Mouse (Mus musculus) retina, adult 2 months (tissue): ENCODE measurements around the gene Nr1h3.
"Not testable (repeated sequence)": the region's sequence is repeated elsewhere in the genome, so short reads cannot be mapped to it uniquely, and the experiment has no call there.

Experiments
- DNase-seq: peaks from one replicate; pipeline ENCODE4 v3.0.0-alpha.2; 2012; ENCODE audit warnings: low read depth, low spot score

The Nr1h3 gene

GRCm38 (mm10) chr2:91202222-91202971, at the start of gene Nr1h3, which contains the start of gene Acp2:
Gene Nr1h3, minus strand, starts transcription at chr2:91202834.
Gene Acp2, plus strand, starts transcription at chr2:91202885.
- DNase-seq = peak; percentile 78

- DNase-seq = no peak
These were observed 49.4 kb upstream of the Nr1h3 start for GRCm38 (mm10) chr2:91252001-91252400.

GRCm38 (mm10) chr2:91248366-91248765, 45.7 kb upstream of the Nr1h3 start:
- no peak for DNase-seq

- DNase-seq = no peak
These were observed 42.1 kb upstream of the Nr1h3 start for GRCm38 (mm10) chr2:91244557-91245228.

GRCm38 (mm10) chr2:91243416-91243815, 40.8 kb upstream of the Nr1h3 start:
- DNase-seq = no peak

- DNase-seq = no peak
These were observed 39.9 kb upstream of the Nr1h3 start for GRCm38 (mm10) chr2:91242547-91242946.

GRCm38 (mm10) chr2:91237511-91238080, 35.0 kb upstream of the Nr1h3 start:
- DNase-seq = not testable (repeated sequence)

- peak; percentile 97 for DNase-seq
These were observed 34.2 kb upstream of the Nr1h3 start, which contains the start of gene Ddb2 for GRCm38 (mm10) chr2:91236601-91237510. Gene Ddb2, minus strand, starts transcription at chr2:91236982.

GRCm38 (mm10) chr2:91229735-91230134, 27.1 kb upstream of the Nr1h3 start:
- no peak for DNase-seq

GRCm38 (mm10) chr2:91223614-91224013, 21.0 kb upstream of the Nr1h3 start:
- no peak for DNase-seq

GRCm38 (mm10) chr2:91220501-91220900, 17.9 kb upstream of the Nr1h3 start:
- DNase-seq = no peak

- DNase-seq = no peak
These were observed 14.4 kb upstream of the Nr1h3 start for GRCm38 (mm10) chr2:91217032-91217431.

GRCm38 (mm10) chr2:91213311-91213710, 10.7 kb upstream of the Nr1h3 start:
- DNase-seq = no peak

GRCm38 (mm10) chr2:91206254-91206775, 3.7 kb upstream of the Nr1h3 start:
- DNase-seq = no peak

- DNase-seq = no peak
These were observed 480 bp upstream of the Nr1h3 start for GRCm38 (mm10) chr2:91202972-91203656.

- no peak for DNase-seq
These were observed 3.7 kb downstream of the Nr1h3 start for GRCm38 (mm10) chr2:91198888-91199287.

- DNase-seq = no peak
These were observed 6.0 kb downstream of the Nr1h3 start for GRCm38 (mm10) chr2:91196577-91197001.

- DNase-seq = no peak
These were observed 7.9 kb downstream of the Nr1h3 start for GRCm38 (mm10) chr2:91194624-91195332.

- no peak for DNase-seq
These were observed 12.1 kb downstream of the Nr1h3 start for GRCm38 (mm10) chr2:91190501-91190900.

GRCm38 (mm10) chr2:91187431-91187830, 15.2 kb downstream of the Nr1h3 start:
- DNase-seq = no peak
